Mouse (Mus musculus) cerebellum, postnatal 25 days (tissue): ENCODE measurements around the gene Mettl24.
"Not testable (repeated sequence)": the region's sequence is repeated elsewhere in the genome, so short reads cannot be mapped to it uniquely, and the experiment has no call there.

Experiments used
- DNase-seq, 2 experiments: peaks; one replicate each; pipeline ENCODE4 v3.0.0; 2021; ENCODE audit warnings: mixed read lengths in 2 of 2

Mettl24 gene

DNA sequence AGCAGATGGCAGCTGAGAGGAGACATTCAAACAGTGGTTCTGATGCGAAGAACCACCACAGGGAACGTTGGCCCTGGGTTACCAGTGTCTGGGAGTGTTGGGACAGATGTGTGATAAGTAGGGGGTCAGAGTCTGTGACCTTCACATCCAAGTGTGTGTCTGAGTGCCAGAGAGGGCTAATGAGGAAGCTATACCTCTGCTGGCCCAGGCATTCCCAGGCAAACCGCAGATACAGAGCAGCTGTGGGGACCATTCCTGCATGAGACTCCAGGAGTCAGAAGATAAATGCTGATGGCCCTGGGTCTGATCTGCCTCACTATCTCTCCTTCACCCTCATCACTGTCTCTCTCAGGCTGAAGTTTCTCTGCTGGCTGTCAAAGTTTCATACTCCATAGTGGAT lies 57.6 kb downstream of the Mettl24 start:
- DNase-seq: no peak

DNA sequence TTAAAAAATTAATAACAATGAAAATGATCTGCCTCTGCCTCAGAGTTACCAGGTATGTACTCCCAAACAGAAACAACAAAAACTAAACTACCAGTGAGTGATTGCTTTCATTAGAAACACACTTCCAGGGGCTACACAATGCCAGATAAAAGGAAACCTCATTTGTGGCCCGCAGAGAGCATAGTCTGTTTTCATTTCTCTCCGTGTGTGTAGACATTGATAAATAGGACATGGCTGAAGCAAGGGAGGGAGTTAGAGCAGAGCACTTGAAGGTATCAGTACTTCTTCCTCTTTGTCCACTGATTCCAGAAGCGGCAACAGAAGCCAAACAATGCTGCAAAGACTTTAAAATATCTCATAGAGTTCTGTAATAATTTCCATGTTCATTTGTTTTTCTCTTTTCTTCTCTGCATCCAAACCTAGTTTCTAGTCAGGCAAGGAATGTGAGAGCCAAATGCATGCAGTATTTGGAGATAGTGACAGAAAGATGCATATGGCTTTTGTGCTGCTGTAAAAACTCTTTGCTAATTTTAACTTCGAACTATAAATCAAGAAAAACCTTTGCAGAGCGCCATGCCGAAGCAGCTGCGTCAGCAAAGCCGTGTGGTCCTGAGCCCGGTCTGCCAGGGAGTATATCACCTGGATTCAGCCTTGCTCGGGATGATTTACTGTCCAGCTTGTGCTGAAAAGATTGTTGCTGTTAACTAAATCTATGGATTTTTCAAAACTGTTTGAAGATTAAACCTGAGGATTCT lies 67.4 kb downstream of the Mettl24 start:
- DNase-seq: no peak

DNA sequence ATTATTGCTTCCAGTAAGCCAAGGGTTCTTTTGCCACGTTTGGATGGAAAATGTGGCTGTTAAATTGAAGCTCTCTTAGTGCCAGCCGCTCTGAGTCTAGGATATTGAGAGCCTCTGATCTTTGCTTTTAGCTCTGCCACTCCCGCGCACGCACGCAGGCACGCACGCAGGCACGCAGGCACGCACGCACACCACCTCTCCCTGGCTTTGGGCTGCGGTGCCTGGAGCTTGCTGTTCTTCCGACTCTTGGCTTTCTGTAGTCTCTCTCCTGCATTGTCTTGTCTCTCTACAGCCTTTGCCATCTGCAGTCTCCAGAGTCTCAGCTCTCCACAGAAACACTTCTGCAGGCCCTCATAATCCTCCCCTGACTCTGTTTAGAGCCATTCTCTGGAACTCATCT lies 68.1 kb downstream of the Mettl24 start:
- no peak for DNase-seq

DNA sequence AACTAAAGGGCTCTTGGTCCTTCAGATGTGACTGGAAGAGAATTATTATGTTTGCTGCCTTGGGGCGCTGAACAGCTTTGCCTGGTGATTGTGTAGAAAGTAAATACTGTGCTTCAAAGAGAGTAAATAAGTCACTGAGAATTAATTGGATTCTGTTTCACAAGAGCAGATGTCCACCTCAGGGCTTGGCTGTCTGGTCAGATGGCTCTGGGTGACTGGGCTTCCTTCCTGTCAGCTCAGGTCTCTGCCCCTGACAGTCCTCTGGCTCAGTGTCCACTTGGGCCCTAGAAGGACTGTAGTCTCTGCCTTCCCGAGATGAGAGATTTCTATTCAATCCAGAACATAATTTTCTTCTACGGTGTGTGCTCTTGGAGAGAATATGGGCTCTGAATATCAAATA lies 70.0 kb downstream of the Mettl24 start:
- DNase-seq: peak; percentile 39 to 58

DNA sequence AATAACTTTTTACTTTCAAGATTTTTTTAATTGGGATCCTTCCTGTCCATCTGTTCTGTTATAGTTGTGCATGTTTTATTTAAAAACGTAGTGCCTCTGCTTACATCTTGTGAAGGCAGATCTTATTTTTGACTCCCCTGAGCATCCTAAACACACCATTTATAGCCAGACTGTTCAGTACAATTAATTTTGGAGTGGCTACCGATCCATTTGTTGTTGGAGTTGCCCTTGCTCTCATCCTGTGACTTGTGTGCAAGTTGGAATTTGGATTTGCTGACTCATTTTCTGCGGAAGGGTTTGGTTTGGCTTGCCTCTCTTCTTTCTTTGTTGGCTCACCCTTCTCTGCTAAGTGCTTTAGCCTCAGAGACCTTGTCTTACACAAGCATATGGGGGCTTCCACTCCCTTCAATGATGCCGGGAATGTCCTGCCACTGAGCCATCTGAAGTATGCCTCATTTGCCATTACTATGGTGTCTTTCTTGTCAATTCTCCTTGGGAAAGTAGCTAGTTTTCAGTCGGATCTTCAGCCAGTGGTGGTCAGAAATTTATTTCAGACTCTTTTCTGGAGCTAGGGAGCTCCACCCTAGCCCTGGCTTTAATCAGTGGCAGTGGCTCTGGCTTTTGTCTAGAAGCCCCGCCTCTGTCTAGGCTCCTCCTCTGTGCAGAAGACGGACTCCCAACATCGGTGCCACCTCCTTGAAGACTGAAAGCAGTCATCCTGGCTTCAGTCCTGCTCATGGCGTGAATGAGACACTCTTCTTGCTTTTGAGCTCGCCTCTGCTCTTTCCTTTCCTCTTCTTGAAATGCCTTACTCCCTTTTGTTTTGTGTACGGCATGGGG lies 75.3 kb downstream of the Mettl24 start:
- no peak for DNase-seq

DNA sequence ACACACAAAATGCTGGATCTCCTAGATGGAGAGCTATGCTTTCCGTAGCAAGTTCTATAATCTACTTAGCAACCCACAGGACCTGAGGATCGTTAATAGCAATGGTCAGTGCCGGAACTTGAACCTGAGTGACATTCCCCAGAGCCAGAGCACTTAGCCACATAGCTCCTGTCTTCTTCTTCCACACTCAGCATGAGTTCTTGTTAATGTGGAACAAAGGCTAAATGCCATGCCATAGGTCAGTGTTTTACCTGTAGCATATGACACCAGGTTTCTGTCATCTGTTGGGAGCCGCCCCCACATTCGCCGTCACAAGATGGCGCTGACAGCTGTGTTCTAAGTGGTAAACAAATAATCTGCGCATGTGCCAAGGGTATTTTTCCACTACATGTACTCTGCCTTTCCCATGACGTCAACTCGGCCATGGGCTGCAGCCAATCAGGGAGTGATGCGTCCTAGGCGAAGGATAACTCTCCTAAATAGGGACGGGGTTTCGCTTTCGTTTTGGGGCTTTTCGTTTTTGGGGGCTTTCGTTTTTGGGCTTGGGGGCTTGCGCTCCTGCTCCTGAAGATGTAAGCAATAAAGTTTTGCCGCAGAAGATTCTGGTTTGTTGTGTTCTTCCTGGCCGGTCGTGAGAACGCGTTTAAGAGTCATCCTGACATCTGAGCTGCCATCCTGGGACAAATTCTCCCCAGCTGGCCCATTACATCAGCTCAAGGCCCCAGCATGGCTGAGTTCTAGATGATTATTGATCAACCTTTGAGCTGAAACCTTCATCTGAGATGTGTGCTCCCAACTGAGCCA lies 76.5 kb downstream of the Mettl24 start:
- DNase-seq: not testable (repeated sequence)

DNA sequence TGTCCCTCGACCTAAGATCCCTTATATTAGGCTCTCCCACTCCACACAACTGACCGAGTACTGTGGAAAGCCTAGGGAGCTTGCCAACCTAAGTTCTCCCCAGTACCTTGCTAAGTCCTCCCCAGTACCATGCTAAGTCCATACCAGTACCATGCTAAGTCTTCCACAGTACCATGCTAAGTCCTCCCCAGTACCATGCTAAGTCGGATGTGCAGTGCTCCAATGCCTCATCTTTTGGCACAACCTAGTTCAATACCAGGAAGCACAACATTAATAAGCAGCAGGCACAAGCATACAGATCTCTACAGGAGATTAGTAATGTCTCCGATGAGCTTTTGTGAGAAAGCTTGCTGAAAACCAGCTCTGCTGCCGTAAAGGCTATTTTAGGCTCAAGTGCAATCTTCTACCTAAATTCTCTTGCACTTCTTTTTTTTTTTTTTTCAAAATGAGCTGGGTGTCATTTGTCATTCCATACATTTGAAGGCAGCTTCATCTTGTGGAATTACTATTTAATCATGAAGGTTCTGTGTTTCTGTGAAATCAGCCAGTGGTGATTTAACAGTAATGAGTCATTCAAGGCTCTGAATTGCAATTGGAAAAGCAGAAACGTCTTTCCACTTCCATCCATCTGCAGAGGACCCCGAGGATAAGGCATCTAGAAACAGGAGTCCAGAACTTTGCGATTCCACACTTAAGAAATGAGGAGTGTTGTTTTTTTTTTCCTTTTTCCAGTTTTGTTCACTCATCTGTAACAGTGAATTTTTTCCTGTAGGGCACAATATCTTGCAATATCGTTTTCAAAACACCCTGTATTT lies 77.3 kb downstream of the Mettl24 start:
- DNase-seq: no peak

DNA sequence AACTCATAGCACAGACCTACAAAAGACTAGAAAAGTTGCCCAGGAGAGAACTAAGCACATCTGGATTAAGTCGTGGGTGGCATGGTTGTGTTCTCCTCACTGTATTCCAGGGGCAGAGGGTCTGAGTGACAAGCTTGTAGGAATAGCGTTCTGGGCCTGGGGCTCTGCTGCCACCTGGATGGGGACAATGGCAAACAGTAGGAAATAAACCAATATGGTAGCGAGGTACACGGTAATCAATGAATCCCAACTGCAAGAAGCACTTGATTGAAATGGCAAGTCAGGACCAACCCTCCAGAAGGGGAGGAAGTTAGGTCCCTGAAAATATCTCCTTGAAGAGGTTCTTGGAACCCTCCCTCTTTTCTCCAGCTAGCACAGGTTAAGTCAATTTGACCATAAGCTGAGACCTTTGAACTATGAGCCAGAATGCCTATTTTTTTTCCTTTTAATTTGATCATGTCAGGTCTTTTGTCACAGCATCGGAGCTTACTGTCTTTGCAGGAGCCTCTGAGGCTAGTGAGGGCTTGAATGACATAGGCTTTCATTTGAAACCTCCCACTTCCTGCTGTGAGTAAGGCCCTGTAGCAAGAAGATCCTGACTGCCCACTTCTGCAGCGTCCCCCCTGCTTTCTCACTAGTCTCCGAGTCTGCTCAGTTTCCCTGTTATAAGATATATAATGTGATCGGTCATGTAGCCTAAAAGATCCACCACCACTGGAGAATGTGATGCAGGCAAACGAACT lies 78.1 kb downstream of the Mettl24 start:
- DNase-seq: no peak

DNA sequence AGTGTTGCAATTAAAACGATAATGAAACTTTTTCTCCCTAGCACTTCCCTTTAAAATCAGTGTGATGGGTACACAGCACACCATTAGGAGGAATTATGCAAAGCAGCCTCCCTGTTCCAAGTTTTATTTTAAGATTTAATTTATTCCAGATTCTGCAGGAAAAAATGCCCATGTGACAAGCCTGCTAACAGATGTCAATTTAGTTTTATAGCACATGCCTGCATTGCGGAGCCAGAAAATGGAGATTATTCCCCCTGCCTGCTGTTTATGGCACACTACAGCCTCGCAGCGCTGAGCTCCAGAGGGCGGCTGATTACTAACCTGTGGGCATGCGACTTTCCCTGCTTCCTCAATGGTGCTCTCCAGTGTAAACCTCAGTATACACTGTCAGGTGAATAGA lies 79.5 kb downstream of the Mettl24 start:
- DNase-seq: no peak

DNA sequence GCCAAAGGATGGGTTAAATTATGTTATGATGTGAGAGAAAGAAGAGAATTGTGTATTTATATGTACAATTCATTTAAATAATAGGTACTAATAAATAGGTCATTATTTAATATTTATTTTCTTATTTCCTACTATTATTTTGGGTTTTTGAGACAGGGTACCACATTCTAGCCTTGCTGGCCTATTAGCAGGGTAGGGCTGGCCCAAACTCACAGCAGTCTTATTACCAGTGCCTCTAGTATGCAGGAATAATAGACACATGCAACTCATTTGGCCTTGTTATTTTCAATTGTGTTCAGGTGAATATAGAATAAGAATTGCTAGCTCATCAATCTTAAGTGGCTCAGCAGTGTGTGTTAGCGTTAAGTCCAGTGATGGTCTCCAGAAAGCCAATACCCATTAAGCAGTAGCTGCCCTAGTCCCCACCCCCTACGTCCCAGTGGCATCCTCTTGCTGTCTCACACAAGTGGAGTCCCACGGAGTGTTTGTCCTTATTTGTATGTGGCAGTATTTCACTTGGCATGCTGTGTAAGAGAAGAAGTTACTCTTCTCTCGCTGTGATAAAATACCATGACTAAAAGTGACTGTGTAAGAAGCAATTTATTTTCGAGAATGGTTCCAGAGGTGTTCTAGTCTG lies 80.1 kb downstream of the Mettl24 start:
- no peak for DNase-seq

DNA sequence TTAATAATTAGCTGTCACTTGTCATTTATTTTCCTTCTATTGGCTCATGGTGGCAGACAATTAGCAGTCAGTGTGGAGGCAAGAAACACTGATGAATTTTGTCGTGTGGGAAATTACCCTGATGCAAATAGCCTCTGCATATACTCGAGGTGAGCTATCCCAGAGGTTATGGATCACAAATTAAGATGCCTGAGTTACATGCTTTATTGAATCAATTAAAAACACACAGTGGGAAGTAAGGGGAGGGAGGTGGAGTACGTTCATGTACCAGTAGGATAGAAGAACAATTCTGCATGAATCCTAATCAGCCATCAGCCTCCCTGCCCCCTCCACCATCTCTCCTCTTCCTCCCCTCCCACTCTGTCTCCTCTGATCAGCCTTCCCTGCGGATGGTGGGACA lies 89.2 kb downstream of the Mettl24 start:
- DNase-seq: no peak

DNA sequence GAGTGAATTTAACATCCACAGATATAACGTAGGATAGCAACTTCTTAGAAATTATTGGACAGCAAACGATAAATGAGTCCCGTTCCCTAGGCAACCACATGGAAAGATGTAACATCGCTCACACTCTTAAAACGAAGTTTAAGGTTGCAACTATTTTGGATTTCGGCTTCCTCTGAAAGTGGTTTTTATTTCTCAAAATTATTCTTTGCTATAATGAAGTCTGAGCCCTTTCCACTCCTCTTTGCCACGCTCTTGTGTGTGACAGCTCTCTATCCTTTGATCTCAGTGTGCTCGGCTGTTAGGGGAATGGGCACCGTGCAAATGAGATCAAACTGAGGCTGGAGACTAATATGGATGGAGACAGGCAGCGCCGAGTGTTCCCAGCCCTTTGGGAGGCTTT lies 92.1 kb downstream of the Mettl24 start:
- no peak for DNase-seq

DNA sequence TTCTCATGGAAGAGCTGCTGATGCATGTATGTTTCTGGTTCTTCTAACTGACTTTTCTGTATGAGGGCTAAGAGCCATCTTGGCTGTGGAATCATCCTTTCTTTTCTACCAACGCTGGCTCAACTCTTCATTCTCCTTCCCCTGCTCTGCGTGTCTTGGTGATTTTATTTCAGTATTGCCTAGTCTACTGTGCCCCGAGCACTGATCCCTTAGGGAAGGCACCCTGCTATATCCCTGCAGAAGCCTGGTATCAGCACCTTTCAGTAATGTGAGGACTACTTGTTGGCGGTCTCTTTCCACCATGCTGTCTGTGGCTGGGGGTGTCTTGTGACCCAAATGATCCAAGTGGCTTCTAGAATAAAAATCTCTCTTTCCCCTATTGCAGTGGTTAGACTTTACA lies 92.6 kb downstream of the Mettl24 start:
- no peak for DNase-seq

DNA sequence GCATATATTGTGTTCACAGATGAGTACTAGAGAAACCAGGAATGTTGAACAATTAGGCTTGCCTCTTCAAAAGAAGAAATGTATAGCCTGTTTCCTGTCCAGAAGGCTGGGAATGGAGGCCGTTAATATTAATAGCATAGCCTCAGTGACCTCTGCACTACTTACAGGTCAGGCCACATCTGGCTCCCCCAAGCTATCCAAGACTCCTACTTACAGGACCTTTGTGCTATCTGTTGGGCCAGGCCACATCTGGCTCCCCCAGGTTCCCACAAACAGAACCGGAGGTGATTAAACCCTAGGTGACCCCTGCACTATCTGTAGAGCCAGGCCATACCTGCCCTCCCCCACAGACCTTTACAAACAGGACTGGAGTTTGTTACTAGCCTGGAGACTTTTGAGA lies 94.1 kb downstream of the Mettl24 start:
- no peak for DNase-seq

DNA sequence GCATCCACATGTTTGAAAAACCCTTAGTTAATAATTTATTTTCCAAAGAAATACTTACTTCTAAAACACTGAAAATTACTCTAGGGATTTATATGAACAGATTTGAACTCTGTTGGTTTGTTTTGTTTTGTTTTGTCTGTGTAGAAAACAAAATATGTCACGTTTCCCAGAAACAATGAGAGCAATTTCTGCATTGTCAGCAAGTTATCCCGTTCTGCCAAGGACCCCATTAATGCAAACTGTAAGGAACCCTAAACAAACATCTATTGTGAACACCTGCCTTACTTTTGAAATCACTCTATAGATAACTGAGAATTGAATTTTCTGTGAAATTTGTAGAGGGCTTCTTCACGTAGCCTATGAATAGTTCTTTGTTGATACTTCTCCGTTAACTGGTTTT lies 95.4 kb downstream of the Mettl24 start:
- no peak for DNase-seq

DNA sequence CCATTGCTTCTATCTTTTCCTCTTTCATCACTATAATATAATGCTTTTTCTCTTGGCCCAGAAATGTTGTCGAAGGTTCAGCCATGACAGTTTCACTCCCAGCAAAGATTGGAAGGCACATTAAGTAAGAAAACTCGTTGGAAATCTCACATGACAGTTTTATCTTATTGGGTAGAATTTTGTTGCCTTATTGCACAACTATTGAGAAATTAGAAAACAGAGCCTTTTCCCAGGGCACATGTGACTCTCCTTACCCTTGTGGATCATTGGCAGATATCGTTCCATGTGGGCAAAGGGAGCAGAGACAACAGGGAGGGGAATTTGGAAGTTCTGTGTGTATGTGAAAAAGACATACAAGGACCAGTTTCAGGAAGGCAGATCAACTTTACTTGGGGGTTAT lies 107.3 kb downstream of the Mettl24 start:
- no peak for DNase-seq

DNA sequence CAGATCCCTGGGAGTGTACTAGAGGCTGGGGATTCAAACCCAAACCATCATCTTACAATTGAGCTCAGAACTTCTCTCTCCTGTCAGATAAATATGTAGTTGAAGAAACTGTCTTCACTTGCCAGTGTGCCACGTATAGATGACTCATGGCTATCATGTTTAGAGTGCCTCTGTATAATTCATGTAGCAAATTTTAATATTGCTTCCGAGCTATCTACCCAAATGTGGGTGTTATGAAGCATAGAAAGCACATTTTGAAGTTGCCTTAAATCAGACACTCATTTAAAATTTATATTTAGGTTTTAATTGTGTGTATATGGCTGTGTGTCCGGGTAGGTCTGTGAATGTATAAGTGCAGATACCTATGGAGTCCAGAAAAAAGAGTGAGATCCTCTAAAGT lies 109.0 kb downstream of the Mettl24 start:
- DNase-seq: no peak

DNA sequence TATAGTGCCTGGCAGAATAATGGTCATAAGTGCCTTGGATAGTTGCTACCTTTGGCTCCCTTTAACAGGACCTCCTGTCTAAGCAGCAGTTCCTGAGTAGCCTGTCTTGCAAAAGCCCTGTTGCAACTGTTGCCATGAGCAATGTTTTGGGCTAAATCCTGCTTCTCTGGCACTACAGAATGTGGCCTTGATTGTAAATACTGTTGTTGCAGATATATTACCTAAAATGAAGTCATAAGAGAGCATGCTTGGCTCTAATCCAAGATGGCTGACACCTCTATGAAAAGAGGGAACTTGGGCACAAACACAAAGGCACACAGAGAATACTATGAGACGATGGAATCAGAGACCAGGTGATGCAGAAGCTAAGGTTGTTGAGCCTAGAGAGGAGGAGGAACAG lies 122.1 kb downstream of the Mettl24 start:
- no peak for DNase-seq

DNA sequence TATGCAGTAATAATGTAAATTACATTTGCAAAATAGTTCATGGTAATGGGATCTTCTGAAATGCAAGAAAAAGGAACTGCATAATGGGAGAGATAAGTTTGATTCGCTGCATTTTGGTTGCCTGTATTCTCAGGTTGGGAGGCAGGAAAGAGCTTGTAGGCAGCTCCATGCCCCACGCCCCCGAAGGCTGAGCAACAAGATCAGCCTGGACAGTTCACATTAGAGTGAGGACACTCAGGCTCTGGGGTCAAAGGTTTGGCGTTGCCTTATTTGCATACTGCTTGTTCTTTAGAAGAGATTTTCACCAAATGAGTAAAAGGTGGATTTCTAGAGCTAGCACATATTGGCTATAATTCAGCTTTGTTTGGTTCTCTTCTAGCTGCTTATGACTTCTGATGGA lies 123.1 kb downstream of the Mettl24 start:
- no peak for DNase-seq

DNA sequence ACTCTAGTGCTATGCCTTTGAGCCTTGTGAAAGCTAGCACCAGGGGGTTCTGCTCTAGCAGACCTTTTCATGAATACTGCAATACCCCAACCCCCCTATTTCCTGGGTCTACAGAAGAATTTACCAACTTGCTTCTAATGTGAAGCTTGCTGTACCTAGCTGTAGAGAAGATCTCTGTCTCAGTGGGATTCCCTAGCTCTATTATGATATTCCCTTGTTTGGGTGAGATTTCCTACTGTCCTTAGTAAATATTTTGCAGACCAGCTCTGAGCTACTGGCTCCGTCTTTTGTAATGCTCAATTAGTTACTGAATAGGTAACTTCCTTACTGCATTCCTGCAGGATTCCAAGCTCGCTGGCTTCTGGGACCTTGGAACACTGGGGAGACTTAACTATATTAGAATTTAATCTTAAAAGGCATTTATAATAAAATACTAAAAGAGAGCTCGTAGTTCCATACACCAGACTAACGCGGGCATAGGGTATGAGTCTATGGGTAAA lies 126.4 kb downstream of the Mettl24 start:
- DNase-seq: not testable (repeated sequence)

DNA sequence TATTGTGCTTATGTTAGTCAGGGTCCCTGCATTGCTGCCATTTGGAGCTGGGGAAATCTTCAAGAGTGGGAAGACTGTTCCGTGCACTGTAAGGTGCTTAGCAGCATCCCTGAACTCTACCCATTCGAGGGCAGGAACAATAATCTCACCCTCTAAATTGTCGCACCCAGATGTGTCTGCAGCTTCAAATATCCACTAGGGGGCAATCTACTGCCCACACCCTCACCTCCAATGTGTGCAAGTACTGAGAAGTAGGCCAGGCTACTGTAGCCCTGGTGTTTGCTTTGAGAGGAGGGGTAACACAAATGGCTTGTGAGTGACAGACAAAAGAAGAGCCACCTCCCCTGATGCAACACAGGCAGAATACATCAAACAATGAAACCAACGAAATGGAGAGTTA lies 130.5 kb downstream of the Mettl24 start:
- no peak for DNase-seq
